Mouse (Mus musculus) neural tube, embryonic 12.5 days (tissue): ENCODE data around the gene Bms1. TPM values are rescaled to one million over a fixed set of nuclear protein-coding genes. Genes with fewer than 3 reads are reported as not detected.
A peak's percentile ranks its signal among the peaks of the same experiment; 100 is the strongest.

Experiments
- ATAC-seq: fragments of 200-750 bp; cut with Nextera tagmentation; 2 replicates; pipeline ENCODE4 v1.8.0; 2017; ENCODE audit warnings: low read depth, mild to moderate bottlenecking, moderate TSS enrichment, moderate library complexity; ENCODE audit not compliant: low FRiP score
- H3K27ac ChIP-seq: fragments of 300-500 bp; sonication (generic); 2 replicates; pipeline ENCODE4 v1.5.1; 2016
- H3K27me3 ChIP-seq: fragments of 300-500 bp; sonication (generic); replicated peaks from 2 replicates; pipeline ENCODE4 v1.6.1; 2016; ENCODE audit warnings: mild to moderate bottlenecking
- H3K36me3 ChIP-seq: fragments of 300-500 bp; sonication (generic); 2 replicates; pipeline ENCODE4 v1.6.1; 2016; ENCODE audit warnings: mild to moderate bottlenecking
- H3K4me1 ChIP-seq: fragments of 300-500 bp; sonication (generic); 2 replicates; pipeline ENCODE4 v1.6.1; 2016
- H3K4me2 ChIP-seq: fragments of 300-500 bp; sonication (generic); replicated peaks from 2 replicates; pipeline ENCODE4 v1.6.1; 2016; ENCODE audit warnings: mild to moderate bottlenecking
- H3K4me3 ChIP-seq: fragments of 300-500 bp; sonication (generic); 2 replicates; pipeline ENCODE4 v1.5.1; 2016
- H3K9ac ChIP-seq: fragments of 300-500 bp; sonication (generic); 2 replicates; pipeline ENCODE4 v1.6.1; 2016; ENCODE audit warnings: mild to moderate bottlenecking
- H3K9me3 ChIP-seq: fragments of 300-500 bp; sonication (generic); 2 replicates; pipeline ENCODE4 v1.6.1; 2016; ENCODE audit warnings: mild to moderate bottlenecking
- WGBS: fragments of 180-500 bp; shearing (Covaris S2); methylation state at CpG from one replicate; pipeline ENCODE4 v1.1.7; 2016; 5-methylcytosine and 5-hydroxymethylcytosine counted together
- polyA plus RNA-seq: library from polyadenylated mRNA; unstranded; fragments of >200 nt; fragmentation: Nextera tagmentation; extraction: Ambion mirVana; gene quantifications from 2 replicates; pipeline ENCODE4 v1.2.1, GENCODE M21; 2016

Bms1 gene
- polyA plus RNA-seq, 1 experiment from 2014 or later = 37.6 TPM

GRCm38 (mm10) chr6:118381234-118381633 is 38.0 kb downstream of the Bms1 start:
- Histone ChIP-seq H3K9me3 (no peaks in the 10 kb centered on the region), H3K9ac (no peak overlapping the region), H3K4me2 (no peak overlapping the region), H3K27me3 (no peaks in the 10 kb centered on the region), H3K36me3 (peaks cover 26% of the 10 kb centered on the region), H3K4me1 (0 out of 2 replicates have a peak, but pooled peaks cover 3% of the 10 kb centered on the region), H3K27ac (no peak overlapping the region), H3K4me3 (no peak overlapping the region)
- 86% methylated on average over 4 of the region's 4 CpGs for WGBS
- no peak for ATAC-seq

GRCm38 (mm10) chr6:118380630-118381029 is 38.6 kb downstream of the Bms1 start:
- WGBS = 61% methylated on average over 3 of the region's 3 CpGs
- no peak for ATAC-seq

GRCm38 (mm10) chr6:118379451-118380167 is 39.7 kb downstream of the Bms1 start:
- no peak overlapping the region for H3K9ac ChIP-seq
- WGBS = 36% methylated on average over 20 of the region's 20 CpGs
- peak overlapping the region; percentile 40; the same call in 1 of the 2 replicates for H3K4me2 ChIP-seq
- H3K27ac ChIP-seq = no peak overlapping the region
- no peaks in the 10 kb centered on the region for H3K9me3 ChIP-seq
- H3K27me3 ChIP-seq = no peaks in the 10 kb centered on the region
- ATAC-seq = peak; percentile 89
- H3K4me1 ChIP-seq = 0 out of 2 replicates have a peak, but pooled peaks cover 3% of the 10 kb centered on the region
- no peak overlapping the region for H3K4me3 ChIP-seq
- H3K36me3 ChIP-seq = peaks cover 20% of the 10 kb centered on the region

More at GRCm38 (mm10) chr6:118380630-118381029, 38.6 kb downstream of the Bms1 start:
- H3K27me3 ChIP-seq = no peaks in the 10 kb centered on the region
- no peak overlapping the region for H3K4me3 ChIP-seq
- H3K9ac ChIP-seq = no peak overlapping the region
- no peaks in the 10 kb centered on the region for H3K9me3 ChIP-seq
- 0 out of 2 replicates have a peak, but pooled peaks cover 3% of the 10 kb centered on the region for H3K4me1 ChIP-seq
- no peak overlapping the region for H3K4me2 ChIP-seq
- H3K27ac ChIP-seq = no peak overlapping the region
- peaks cover 26% of the 10 kb centered on the region for H3K36me3 ChIP-seq

GRCm38 (mm10) chr6:118377611-118378010 is 41.7 kb downstream of the Bms1 start:
- H3K9ac ChIP-seq = no peak overlapping the region
- peaks cover under 1% of the 10 kb centered on the region for H3K36me3 ChIP-seq
- no peak for ATAC-seq
- H3K4me2 ChIP-seq = no peak overlapping the region
- 0 out of 2 replicates have a peak, but pooled peaks cover 6% of the 10 kb centered on the region for H3K4me1 ChIP-seq
- WGBS = 69% methylated on average over 10 of the region's 10 CpGs
- no peaks in the 10 kb centered on the region for H3K9me3 ChIP-seq
- no peaks in the 10 kb centered on the region for H3K27me3 ChIP-seq
- H3K4me3 ChIP-seq = no peak overlapping the region
- H3K27ac ChIP-seq = no peak overlapping the region

GRCm38 (mm10) chr6:118376023-118376422 is 43.3 kb downstream of the Bms1 start:
- Histone ChIP-seq H3K9ac (no peak overlapping the region), H3K4me2 (no peak overlapping the region), H3K9me3 (no peaks in the 10 kb centered on the region), H3K27me3 (no peaks in the 10 kb centered on the region), H3K4me1 (0 out of 2 replicates have a peak, but pooled peaks cover 6% of the 10 kb centered on the region), H3K36me3 (no peaks in the 10 kb centered on the region), H3K27ac (no peak overlapping the region), H3K4me3 (no peak overlapping the region)
- ATAC-seq = no peak
- 66% methylated on average over 10 of the region's 10 CpGs for WGBS

- Histone ChIP-seq H3K4me3 (no peak overlapping the region), H3K9ac (no peak overlapping the region), H3K9me3 (no peaks in the 10 kb centered on the region), H3K4me1 (0 out of 2 replicates have a peak, but pooled peaks cover 6% of the 10 kb centered on the region), H3K27ac (no peak overlapping the region), H3K27me3 (no peaks in the 10 kb centered on the region), H3K4me2 (no peak overlapping the region), H3K36me3 (no peaks in the 10 kb centered on the region)
- no peak for ATAC-seq
- 60% methylated on average over 3 of the region's 3 CpGs for WGBS
Observed at GRCm38 (mm10) chr6:118375457-118375856, 43.8 kb downstream of the Bms1 start.

- no peak overlapping the region for H3K9ac ChIP-seq
- 0 out of 2 replicates have a peak, but pooled peaks cover 6% of the 10 kb centered on the region for H3K4me1 ChIP-seq
- no peaks in the 10 kb centered on the region for H3K27me3 ChIP-seq
- ATAC-seq = no peak
- no peaks in the 10 kb centered on the region for H3K36me3 ChIP-seq
- H3K4me3 ChIP-seq = no peak overlapping the region
- H3K27ac ChIP-seq = no peak overlapping the region
- H3K9me3 ChIP-seq = no peaks in the 10 kb centered on the region
- H3K4me2 ChIP-seq = no peak overlapping the region
- 82% methylated on average over 3 of the region's 3 CpGs for WGBS
Observed at GRCm38 (mm10) chr6:118375026-118375425, 44.2 kb downstream of the Bms1 start.

GRCm38 (mm10) chr6:118373294-118373693 is 46.0 kb downstream of the Bms1 start:
- Histone ChIP-seq H3K36me3 (no peaks in the 10 kb centered on the region), H3K9ac (no peak overlapping the region), H3K4me3 (no peak overlapping the region), H3K27ac (no peak overlapping the region), H3K4me1 (0 out of 2 replicates have a peak, but pooled peaks cover 6% of the 10 kb centered on the region), H3K4me2 (no peak overlapping the region), H3K9me3 (no peaks in the 10 kb centered on the region), H3K27me3 (no peaks in the 10 kb centered on the region)
- no peak for ATAC-seq
- 37% methylated on average over 5 of the region's 5 CpGs for WGBS

GRCm38 (mm10) chr6:118372794-118373193 is 46.5 kb downstream of the Bms1 start:
- H3K27me3 ChIP-seq = no peaks in the 10 kb centered on the region
- WGBS = 77% methylated on average over 5 of the region's 5 CpGs
- H3K4me1 ChIP-seq = 0 out of 2 replicates have a peak, but pooled peaks cover 6% of the 10 kb centered on the region
- H3K36me3 ChIP-seq = no peaks in the 10 kb centered on the region
- no peak overlapping the region for H3K4me3 ChIP-seq
- no peaks in the 10 kb centered on the region for H3K9me3 ChIP-seq
- no peak overlapping the region for H3K9ac ChIP-seq
- no peak overlapping the region for H3K27ac ChIP-seq
- ATAC-seq = no peak
- no peak overlapping the region for H3K4me2 ChIP-seq

GRCm38 (mm10) chr6:118367502-118367901 is 51.8 kb downstream of the Bms1 start:
- Histone ChIP-seq H3K27ac (no peak overlapping the region), H3K4me3 (no peak overlapping the region), H3K27me3 (no peaks in the 10 kb centered on the region), H3K9me3 (no peaks in the 10 kb centered on the region), H3K36me3 (no peaks in the 10 kb centered on the region), H3K4me2 (no peak overlapping the region), H3K9ac (no peak overlapping the region), H3K4me1 (no peaks in the 10 kb centered on the region)
- 88% methylated on average over 7 of the region's 7 CpGs for WGBS
- no peak for ATAC-seq

- no peak overlapping the region for H3K4me3 ChIP-seq
- 0 out of 2 replicates have a peak, but pooled peaks cover 5% of the 10 kb centered on the region for H3K9me3 ChIP-seq
- no peak overlapping the region for H3K4me2 ChIP-seq
- no peak for ATAC-seq
- H3K4me1 ChIP-seq = no peaks in the 10 kb centered on the region
- H3K9ac ChIP-seq = no peak overlapping the region
- 58% methylated on average over 3 of the region's 3 CpGs for WGBS
- H3K36me3 ChIP-seq = no peaks in the 10 kb centered on the region
- H3K27me3 ChIP-seq = no peaks in the 10 kb centered on the region
- no peak overlapping the region for H3K27ac ChIP-seq
Observed at GRCm38 (mm10) chr6:118366196-118366595, 53.1 kb downstream of the Bms1 start.

- Histone ChIP-seq H3K27ac (no peak overlapping the region), H3K27me3 (no peaks in the 10 kb centered on the region), H3K4me1 (no peaks in the 10 kb centered on the region), H3K9me3 (0 out of 2 replicates have a peak, but pooled peaks cover 7% of the 10 kb centered on the region), H3K4me2 (no peak overlapping the region), H3K9ac (no peak overlapping the region), H3K36me3 (no peaks in the 10 kb centered on the region), H3K4me3 (no peak overlapping the region)
- no peak for ATAC-seq
Observed at GRCm38 (mm10) chr6:118365781-118366180, 53.5 kb downstream of the Bms1 start.

GRCm38 (mm10) chr6:118350342-118350741 is 68.9 kb downstream of the Bms1 start:
- H3K9ac ChIP-seq = no peak overlapping the region
- no peaks in the 10 kb centered on the region for H3K4me1 ChIP-seq
- no peak for ATAC-seq
- no peak overlapping the region for H3K27ac ChIP-seq
- no peaks in the 10 kb centered on the region for H3K36me3 ChIP-seq
- 58% methylated on average over 12 of the region's 12 CpGs for WGBS
- no peaks in the 10 kb centered on the region for H3K27me3 ChIP-seq
- H3K4me3 ChIP-seq = no peak overlapping the region
- H3K9me3 ChIP-seq = no peaks in the 10 kb centered on the region
- H3K4me2 ChIP-seq = no peak overlapping the region
